Mouse (Mus musculus) cerebellum, adult (tissue): ENCODE data around the gene Nsd1.
A peak's percentile ranks its signal among the peaks of the same experiment; 100 is the strongest.
"Not testable (repeated sequence)": the region's sequence is repeated elsewhere in the genome, so short reads cannot be mapped to it uniquely, and the experiment has no call there.

Experiments used
- ATAC-seq: cut with Nextera tagmentation; 2 replicates; pipeline ENCODE4 v1.9.2; 2017; ENCODE audit warnings: mild to moderate bottlenecking, moderate library complexity, mixed read lengths; ENCODE audit not compliant: insufficient number of reproducible peaks, low FRiP score, low TSS enrichment

Nsd1 gene

DNA sequence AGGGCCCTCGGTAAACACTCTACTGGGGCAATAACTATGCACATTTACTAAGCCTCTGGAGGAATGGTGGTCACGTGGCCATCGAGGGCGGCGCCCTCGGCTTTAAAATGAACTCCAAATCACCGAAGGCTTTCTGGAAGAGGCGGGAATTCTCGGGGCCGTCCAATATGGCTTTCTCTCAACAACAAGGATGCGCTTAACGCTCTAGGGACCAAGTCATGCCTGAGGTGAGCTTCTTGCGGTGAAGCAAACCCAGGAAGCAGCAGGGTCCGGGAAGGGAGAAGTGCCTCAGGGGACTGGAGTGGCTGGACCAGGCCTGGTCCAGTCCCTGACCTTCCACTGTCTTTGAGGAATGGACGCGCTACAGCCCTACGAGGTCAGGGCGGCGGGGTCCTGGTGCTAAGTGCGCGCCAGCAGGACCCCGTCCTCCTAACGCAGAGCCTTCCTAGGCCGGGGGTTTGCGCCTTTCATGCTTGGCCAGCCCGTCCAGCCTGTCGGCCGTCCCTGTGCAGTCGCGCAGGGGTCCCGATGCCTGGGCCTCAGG, at the start of gene Nsd1:
Gene Nsd1 (plus strand): TSS at position 134 of the 544 bp plus-strand sequence.
- no peak for ATAC-seq

DNA sequence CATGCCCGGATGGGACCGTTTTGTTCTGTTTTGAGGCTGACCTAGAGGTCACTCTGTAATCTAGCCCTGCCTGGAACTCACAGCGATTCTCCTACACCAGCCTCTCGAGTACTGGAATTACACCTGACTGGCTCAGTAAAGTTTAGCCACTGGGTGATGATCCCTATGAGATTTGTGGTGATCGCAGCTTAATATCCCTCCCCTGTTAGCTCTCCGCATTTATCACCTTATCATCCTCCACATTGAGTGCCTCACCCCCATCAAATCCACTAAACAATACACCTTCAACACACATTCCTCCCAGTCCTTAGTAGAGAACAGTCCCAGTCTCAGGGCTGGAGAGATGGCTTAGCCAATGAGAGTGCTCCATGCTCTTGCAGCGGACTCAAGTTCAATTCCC, 47.2 kb upstream of the Nsd1 start:
- ATAC-seq, result no peak

GRCm38 (mm10) chr13:55163553-55163952, 46.0 kb upstream of the Nsd1 start:
- no peak for ATAC-seq

DNA sequence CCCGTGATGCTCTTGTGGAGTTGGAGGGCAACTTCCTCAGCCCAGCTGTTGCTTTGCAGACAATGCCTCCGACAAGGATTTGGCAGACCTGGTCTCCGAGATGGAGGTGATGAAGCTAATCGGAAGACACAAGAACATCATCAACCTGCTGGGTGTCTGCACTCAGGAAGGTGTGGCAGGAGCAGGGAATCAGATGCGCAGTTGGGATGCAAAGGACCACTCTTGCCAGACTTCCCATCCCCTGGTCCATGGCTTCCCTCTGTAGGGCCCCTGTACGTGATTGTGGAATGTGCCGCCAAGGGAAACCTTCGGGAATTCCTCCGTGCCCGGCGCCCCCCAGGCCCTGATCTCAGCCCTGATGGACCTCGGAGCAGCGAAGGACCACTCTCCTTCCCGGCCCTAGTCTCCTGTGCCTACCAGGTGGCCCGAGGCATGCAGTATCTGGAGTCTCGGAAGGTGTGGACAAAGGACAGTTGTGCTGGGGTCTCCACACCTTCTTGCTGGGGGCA, 43.7 kb upstream of the Nsd1 start:
- ATAC-seq, result no peak

- no peak for ATAC-seq
Observed at GRCm38 (mm10) chr13:55166806-55167725, 42.5 kb upstream of the Nsd1 start.

GRCm38 (mm10) chr13:55167798-55168197, 41.8 kb upstream of the Nsd1 start:
- ATAC-seq, result no peak

DNA sequence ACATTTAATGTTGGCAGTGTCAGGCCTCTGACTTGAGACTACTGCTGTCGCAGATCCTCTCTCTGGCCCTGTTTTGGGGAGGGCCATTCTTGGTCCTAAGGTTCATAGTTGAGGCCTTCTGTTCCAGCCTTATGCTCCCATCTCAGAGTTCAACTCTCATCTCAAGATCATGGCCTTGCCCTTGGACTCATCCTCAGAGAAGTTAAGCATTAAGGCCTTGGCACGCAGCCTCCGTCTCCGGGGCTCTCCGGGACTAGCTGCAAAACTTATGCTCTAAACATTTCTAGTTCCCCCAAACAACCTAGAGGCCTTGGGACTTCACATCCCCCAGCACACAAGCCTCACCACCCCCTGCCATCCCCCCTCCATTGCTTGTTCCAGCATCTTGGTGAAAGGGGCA, 41.3 kb upstream of the Nsd1 start:
- ATAC-seq, result no peak

DNA sequence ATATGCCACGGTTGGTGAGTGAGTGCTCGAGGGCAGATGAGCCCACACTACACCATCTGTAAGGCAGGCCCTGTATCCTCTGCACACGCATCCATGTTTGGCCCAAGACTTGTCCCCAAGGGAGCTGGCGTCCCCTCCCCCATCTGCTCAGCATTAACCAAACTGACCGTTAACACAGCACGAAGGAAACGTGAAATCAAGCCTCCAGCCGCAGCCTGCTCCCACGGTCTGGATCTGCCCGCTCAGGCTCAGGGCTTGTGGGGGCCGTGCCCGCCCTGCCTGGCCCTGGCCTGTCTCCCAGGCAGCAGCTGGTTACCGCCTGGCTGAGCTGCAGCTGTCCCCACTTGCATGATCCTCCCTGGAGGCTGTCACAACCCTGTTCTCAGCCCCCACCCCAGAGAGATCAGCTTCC, 40.6 kb upstream of the Nsd1 start:
- ATAC-seq, result no peak

- no peak for ATAC-seq
Observed at GRCm38 (mm10) chr13:55171517-55172335, 37.9 kb upstream of the Nsd1 start.

DNA sequence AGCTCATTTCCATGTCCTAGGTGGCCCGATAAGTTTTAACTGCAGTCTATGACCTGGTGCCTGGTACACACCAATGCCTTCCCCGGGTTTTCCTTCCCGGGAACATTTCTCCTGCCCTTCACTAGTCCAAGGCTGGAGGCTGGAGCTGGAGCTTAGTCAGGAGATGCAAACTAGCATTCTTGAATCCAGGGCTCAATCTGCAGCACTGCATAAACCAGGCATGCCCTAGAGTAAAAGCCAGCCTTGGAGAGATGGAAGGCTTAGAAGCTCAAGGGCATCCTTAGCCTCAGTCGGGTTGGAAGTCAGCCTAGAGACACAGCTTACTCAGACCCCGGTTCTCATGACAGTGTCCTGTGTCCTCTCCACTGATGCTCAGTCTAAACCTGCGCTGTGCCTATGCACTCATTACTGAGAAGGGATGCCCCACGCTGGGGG, 37.2 kb upstream of the Nsd1 start:
- ATAC-seq, result no peak

DNA sequence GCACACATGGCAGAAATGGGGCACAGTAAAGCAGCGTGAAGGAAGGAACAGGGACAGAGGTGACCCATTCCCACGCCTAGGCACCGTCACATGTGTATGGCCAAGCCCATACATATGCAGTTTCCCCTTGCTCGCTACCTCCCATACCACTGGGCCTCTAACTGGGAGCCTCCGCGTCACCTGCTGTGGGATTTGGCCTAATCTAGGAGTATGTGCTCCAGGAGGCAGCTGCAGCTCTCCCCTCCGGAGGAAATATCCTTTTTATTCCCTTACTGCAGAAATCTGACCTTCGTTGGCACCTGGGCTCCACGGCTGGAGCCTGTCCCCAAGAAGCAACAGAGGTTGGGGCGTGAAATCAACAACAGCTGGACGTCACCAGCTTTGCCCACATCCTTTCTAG, 35.2 kb upstream of the Nsd1 start:
- no peak for ATAC-seq

DNA sequence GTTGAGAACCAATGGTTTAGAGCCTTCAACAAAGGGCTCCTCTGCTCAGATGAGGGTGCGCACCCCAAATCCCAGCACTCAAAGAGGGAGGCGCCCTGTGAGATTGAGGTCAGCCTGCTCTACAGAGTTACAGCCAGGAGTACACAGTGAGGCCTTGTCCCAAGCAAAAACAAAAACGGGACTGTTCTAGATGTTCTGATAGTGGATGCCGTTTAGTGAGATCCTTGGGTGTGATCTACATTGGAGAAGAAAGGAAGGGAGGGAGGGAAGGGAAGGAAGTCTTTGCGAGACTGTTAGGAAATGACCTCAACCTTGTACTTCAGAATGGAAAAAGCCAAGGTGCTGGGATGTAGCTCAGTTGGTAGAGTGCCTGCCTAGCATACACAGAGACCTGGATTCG, 33.3 kb upstream of the Nsd1 start:
- no peak for ATAC-seq

- ATAC-seq, result no peak
Observed at GRCm38 (mm10) chr13:55177903-55178496, 31.6 kb upstream of the Nsd1 start.

DNA sequence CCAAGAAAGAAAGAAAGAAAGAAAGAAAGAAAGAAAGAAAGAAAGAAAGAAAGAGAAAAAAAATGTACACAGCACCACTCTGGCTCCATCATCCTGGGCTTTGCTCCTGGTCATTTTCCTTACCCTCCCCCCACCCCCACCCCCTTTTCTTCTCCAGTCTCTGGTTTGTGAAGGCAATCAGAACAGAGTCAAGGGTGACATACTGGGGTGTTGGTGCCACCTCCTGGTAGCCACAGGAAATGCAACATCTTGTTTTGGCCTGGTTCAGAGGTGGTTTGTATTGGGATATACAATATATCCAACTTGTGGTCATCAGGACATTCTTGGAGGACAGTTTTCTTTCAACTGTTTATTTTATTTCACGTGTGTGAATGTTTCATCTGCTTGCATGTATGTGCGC, 31.0 kb upstream of the Nsd1 start:
- no peak for ATAC-seq

DNA sequence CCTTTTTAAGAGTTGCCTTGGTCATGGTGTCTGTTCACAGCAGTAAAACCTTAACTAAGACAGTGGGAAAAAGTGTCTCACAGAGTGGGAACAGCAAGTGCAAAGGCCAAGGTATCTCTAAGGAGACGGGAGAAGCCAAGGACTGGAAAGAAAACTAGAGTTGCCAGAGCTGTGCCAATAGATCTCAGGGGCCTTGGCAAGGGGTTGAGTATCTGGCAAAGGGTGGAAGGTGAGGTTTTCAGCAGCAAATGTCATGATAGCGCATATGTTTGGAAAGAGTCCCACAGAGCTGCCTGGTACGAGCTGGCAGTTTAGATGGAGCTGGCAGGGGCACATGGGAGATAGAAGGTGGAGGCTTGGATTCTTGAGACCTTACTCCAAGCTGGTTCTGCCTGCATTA, 30.0 kb upstream of the Nsd1 start:
- no peak for ATAC-seq

DNA sequence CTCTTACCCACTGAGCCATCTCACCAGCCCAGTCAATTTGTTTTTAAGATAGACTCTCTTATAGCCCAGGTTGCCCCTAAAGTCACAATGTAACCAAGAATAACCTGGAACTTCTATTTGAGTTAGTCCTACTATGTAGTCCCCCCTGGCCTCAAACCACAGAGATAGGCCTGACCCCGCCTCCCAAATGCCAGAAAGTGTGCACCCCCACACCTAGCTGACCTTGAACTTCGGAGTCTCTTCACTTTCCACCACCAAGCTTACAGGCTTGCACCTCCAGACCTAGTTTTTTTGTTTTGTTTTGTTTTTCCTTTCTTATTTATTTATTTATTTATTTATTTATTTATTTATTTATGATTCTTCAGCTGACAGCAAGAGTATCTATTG, 27.8 kb upstream of the Nsd1 start:
- no peak for ATAC-seq

- ATAC-seq, result peak; percentile 79; the same call in 1 of the 2 replicates
Observed at GRCm38 (mm10) chr13:55182173-55182894, 27.2 kb upstream of the Nsd1 start.

DNA sequence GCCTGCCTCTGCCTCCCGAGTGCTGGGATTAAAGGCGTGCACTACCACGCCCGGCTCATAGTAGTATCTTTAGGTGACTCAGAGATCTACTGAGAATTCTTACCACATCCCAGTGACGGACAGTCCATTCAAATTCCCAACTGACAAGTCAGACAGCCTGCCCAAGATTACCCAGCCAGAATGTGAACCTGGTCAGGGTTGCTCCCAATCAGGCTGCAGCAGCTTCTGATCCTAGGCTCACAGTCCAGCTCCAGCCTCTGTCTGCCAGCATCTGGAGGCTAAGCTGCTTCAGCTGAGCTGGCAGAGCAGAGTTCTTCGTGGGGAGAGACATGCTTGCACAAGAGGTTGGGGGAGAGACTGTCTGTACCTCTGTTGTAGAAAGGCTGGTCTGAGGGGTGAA, 26.2 kb upstream of the Nsd1 start:
- no peak for ATAC-seq

DNA sequence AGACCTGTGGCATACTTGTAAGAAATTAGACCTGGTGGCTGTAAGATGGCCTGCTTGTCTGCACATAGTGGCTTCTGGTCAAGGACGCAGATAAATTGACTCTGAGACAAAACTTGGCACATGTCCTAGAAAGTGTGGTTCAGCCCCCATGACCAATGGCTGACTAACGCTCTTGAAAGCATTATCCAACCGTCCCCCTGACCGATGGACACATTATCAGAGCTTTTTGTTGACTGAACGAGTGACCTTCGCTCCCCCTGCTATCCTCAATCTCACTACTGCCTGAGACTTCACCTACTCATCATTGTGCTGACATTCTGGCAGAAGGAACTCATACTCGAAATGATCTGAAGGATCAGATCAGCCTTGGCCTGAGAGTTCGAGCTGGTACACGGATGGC, 22.5 kb upstream of the Nsd1 start:
- ATAC-seq, result not testable (repeated sequence)
